ENCODE assay signal across 8 mouse cellular contexts in the genomic region with DNA sequence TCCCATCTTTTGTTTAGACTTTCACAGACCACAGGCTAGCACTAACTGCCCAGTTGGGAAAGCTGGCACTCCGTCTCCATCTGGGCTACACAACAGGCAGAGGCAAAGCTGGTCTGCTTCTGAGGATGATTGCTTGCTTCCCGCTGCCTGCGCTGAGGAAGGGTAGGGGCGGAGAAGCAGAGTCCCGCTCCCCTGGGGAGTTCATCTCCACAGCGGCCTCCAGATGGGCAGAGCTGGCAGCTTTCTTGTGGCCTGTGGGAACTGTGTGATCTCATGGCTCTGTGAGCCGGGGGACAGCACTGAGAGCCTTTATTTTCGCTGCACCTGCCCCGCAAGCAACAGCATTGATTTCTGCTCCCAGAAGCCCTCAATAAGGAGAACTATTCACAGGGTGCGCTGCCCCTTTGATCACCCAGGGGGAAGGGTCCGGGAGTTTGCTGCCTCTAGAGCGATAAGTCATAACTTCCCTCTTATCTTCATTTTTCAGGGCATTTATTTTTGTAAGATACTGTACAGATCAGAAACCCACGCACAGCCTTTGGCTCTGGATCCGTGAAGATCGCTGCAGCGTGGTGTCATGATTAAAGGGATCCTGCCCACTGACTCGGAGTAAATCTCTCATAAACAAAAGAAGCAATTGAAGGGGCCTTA.
A peak's percentile ranks its signal among the peaks of the same experiment; 100 is the strongest.
DNase-seq lines count a peak whose midpoint lies in the region; ATAC-seq lines count a peak whose summit lies in the region.

No protein-coding gene starts in this region.

- 11% methylated on average over 17 of the region's 17 CpGs for WGBS in heart, embryonic 15.5 days
- WGBS in embryonic facial prominence, embryonic 13.5 days, result 4% methylated on average over 17 of the region's 17 CpGs
- 11% methylated on average over 17 of the region's 17 CpGs for WGBS in intestine, embryonic 16.5 days
- 9% methylated on average over 17 of the region's 17 CpGs for WGBS in stomach, embryonic 14.5 days

- intact Hi-C loops in heart, postnatal 25 days (cut with DNase I), result no loop called here

- peak overlapping the region; percentile 60 for H3K4me2 ChIP-seq in heart, embryonic 15.5 days
- peak overlapping the region; percentile 54 for H3K4me2 ChIP-seq in embryonic facial prominence, embryonic 13.5 days
- H3K4me2 ChIP-seq in intestine, embryonic 16.5 days (ENCODE audit: low read depth, low read length), result peak overlapping the region; percentile 22
- peak overlapping the region; percentile 32; the same call in 1 of the 2 replicates for H3K4me2 ChIP-seq in stomach, embryonic 14.5 days (replicated peaks; ENCODE audit: low read depth, low read length)

- no peak overlapping the region for H3K27ac ChIP-seq in heart, embryonic 15.5 days
- no peak overlapping the region for H3K27ac ChIP-seq in embryonic facial prominence, embryonic 13.5 days
- no peak overlapping the region for H3K27ac ChIP-seq in intestine, embryonic 16.5 days (ENCODE audit: low read length)
- no peak overlapping the region for H3K27ac ChIP-seq in stomach, embryonic 14.5 days (ENCODE audit: low read length)

- H3K36me3 ChIP-seq in heart, embryonic 15.5 days, result no peaks in the 10 kb centered on the region
- H3K36me3 ChIP-seq in embryonic facial prominence, embryonic 13.5 days, result no peaks in the 10 kb centered on the region
- H3K36me3 ChIP-seq in intestine, embryonic 16.5 days (ENCODE audit: control insufficient read depth, insufficient read depth, low read length), result no peaks in the 10 kb centered on the region
- H3K36me3 ChIP-seq in stomach, embryonic 14.5 days (ENCODE audit: control insufficient read depth, insufficient read depth, low read length), result no peaks in the 10 kb centered on the region

- peaks cover 8% of the 10 kb centered on the region for H3K4me1 ChIP-seq in heart, embryonic 15.5 days (replicated peaks)
- peaks cover 9% of the 10 kb centered on the region for H3K4me1 ChIP-seq in embryonic facial prominence, embryonic 13.5 days
- H3K4me1 ChIP-seq in intestine, embryonic 16.5 days (ENCODE audit: control insufficient read depth, insufficient read depth, low read length), result peaks cover 5% of the 10 kb centered on the region; the same call in 1 of the 2 replicates
- H3K4me1 ChIP-seq in stomach, embryonic 14.5 days (ENCODE audit: control insufficient read depth, insufficient read depth, low read length), result 0 out of 2 replicates have a peak, but pooled peaks cover 3% of the 10 kb centered on the region

- H3K9me3 ChIP-seq in heart, embryonic 15.5 days (replicated peaks), result no peaks in the 10 kb centered on the region
- H3K9me3 ChIP-seq in embryonic facial prominence, embryonic 13.5 days, result peaks cover 15% of the 10 kb centered on the region
- no peaks in the 10 kb centered on the region for H3K9me3 ChIP-seq in intestine, embryonic 16.5 days (ENCODE audit: control insufficient read depth, low read length)
- H3K9me3 ChIP-seq in stomach, embryonic 14.5 days (ENCODE audit: control insufficient read depth, low read depth, low read length), result peaks cover 6% of the 10 kb centered on the region; the same call in 1 of the 2 replicates

- ATAC-seq in heart, embryonic 15.5 days (replicated peaks; ENCODE audit: insufficient number of reproducible peaks, insufficient read depth, low FRiP score, low read depth), result no peak
- ATAC-seq in embryonic facial prominence, embryonic 13.5 days (ENCODE audit: insufficient number of reproducible peaks, insufficient read depth, low FRiP score, low TSS enrichment, low read depth), result no peak
- peak; percentile 40; the same call in 1 of the 2 replicates for ATAC-seq in intestine, embryonic 16.5 days
- ATAC-seq in megakaryocyte progenitor cell, adult 5-6 weeks (replicated peaks; ENCODE audit: poor library complexity), result peak; percentile 37
- ATAC-seq in stomach, embryonic 14.5 days (ENCODE audit: insufficient number of reproducible peaks, insufficient read depth, low FRiP score, low read depth), result no peak; the same call in 1 of the 2 replicates

- 0 out of 2 replicates have a peak, but pooled peaks cover 13% of the 10 kb centered on the region for H3K27me3 ChIP-seq in heart, embryonic 15.5 days
- peaks cover 41% of the 10 kb centered on the region for H3K27me3 ChIP-seq in embryonic facial prominence, embryonic 13.5 days
- H3K27me3 ChIP-seq in intestine, embryonic 16.5 days (replicated peaks; ENCODE audit: control insufficient read depth, insufficient read depth, low read length), result no peaks in the 10 kb centered on the region
- H3K27me3 ChIP-seq in stomach, embryonic 14.5 days (ENCODE audit: control insufficient read depth, insufficient read depth, low read length), result no peaks in the 10 kb centered on the region

- no peak for DNase-seq in heart, postnatal 25 days (ENCODE audit: low spot score)
- DNase-seq in lung, postnatal 10 days, result no peak
- no peak for DNase-seq in spleen, adult 18-20 months

- H3K4me3 ChIP-seq in heart, embryonic 15.5 days, result peak overlapping the region; percentile 26
- peak overlapping the region; percentile 23 for H3K4me3 ChIP-seq in embryonic facial prominence, embryonic 13.5 days
- no peak overlapping the region; the same call in 1 of the 2 replicates for H3K4me3 ChIP-seq in intestine, embryonic 16.5 days (ENCODE audit: low read length)
- no peak overlapping the region for H3K4me3 ChIP-seq in stomach, embryonic 14.5 days (ENCODE audit: low read depth, low read length)

- 0 out of 2 replicates have a peak overlapping the region, but pooled peaks have one; percentile 22 for H3K9ac ChIP-seq in heart, embryonic 15.5 days
- 0 out of 2 replicates have a peak overlapping the region, but pooled peaks have one; percentile 27 for H3K9ac ChIP-seq in embryonic facial prominence, embryonic 13.5 days
- H3K9ac ChIP-seq in intestine, embryonic 16.5 days (ENCODE audit: low read depth, low read length), result no peak overlapping the region
- H3K9ac ChIP-seq in stomach, embryonic 14.5 days (replicated peaks; ENCODE audit: low read depth, low read length), result no peak overlapping the region

Comparison
In these comparisons a context has a peak if more than half of its experiments do, and no peak if none do; other contexts are left out.
1. ATAC-seq: peak in intestine, embryonic 16.5 days (single experiment) and megakaryocyte progenitor cell, adult 5-6 weeks (single experiment); none in heart, embryonic 15.5 days (single experiment), embryonic facial prominence, embryonic 13.5 days (single experiment) and stomach, embryonic 14.5 days (single experiment).
2. H3K4me3 ChIP-seq: peak in heart, embryonic 15.5 days (single experiment) and embryonic facial prominence, embryonic 13.5 days (single experiment); none in intestine, embryonic 16.5 days (single experiment) and stomach, embryonic 14.5 days (single experiment).
3. H3K9ac ChIP-seq: peak in heart, embryonic 15.5 days (single experiment) and embryonic facial prominence, embryonic 13.5 days (single experiment); none in intestine, embryonic 16.5 days (single experiment) and stomach, embryonic 14.5 days (single experiment).
4. Peak in every context shown above with its lines, with median percentiles within 50 percentile points of each other: H3K4me2 ChIP-seq.